Mouse (Mus musculus) myocyte (in vitro differentiated cells): ENCODE results near the gene Zscan26. TPM values are rescaled to one million over a fixed set of nuclear protein-coding genes. Genes with fewer than 3 reads are reported as not detected.
A peak's percentile ranks its signal among the peaks of the same experiment; 100 is the strongest.
"Not testable (repeated sequence)": the region's sequence is repeated elsewhere in the genome, so short reads cannot be mapped to it uniquely, and the experiment has no call there.

ENCODE experiments used
- H3K27me3 ChIP-seq: one replicate; pipeline ENCODE4 v1.6.1; 2011; ENCODE audit not compliant: control insufficient read depth, insufficient read depth, insufficient read length
- H3K36me3 ChIP-seq: one replicate; pipeline ENCODE4 v1.6.1; 2011; ENCODE audit not compliant: control insufficient read depth, insufficient read depth
- H3K4me2 ChIP-seq: one replicate; pipeline ENCODE4 v1.6.1; 2011; ENCODE audit warnings: low read depth, control low read depth
- H3K4me3 ChIP-seq: one replicate; pipeline ENCODE4 v1.5.1; 2011; ENCODE audit warnings: mild to moderate bottlenecking, control low read depth, moderate library complexity
- H3K79me2 ChIP-seq: one replicate; pipeline ENCODE4 v1.6.1; 2011; ENCODE audit not compliant: control insufficient read depth, insufficient read depth
- H3ac ChIP-seq: one replicate; pipeline ENCODE4 v1.6.1; 2011; ENCODE audit not compliant: control insufficient read depth, insufficient read length
- CEBPB ChIP-seq: IDR thresholded peaks from 2 replicates; pipeline ENCODE4 v1.6.1; 2011; ENCODE audit warnings: mild to moderate bottlenecking, moderate library complexity; ENCODE audit not compliant: poor library complexity, insufficient read depth, severe bottlenecking
- E2F4 ChIP-seq: IDR thresholded peaks from one replicate; pipeline ENCODE4 v1.6.1; 2011; ENCODE audit warnings: mild to moderate bottlenecking, control low read depth, moderate library complexity; ENCODE audit not compliant: insufficient read depth
- MAX ChIP-seq: IDR thresholded peaks from one replicate; pipeline ENCODE4 v1.6.1; 2011; ENCODE audit warnings: low read depth, mild to moderate bottlenecking, control low read depth
- MYOD1 ChIP-seq, 3 experiments: IDR thresholded peaks; one replicate each; pipeline ENCODE4 v1.6.1; 2011; ENCODE audit warnings: control low read depth in 2 of 3, low read depth in 2 of 3, mild to moderate bottlenecking in 2 of 3, moderate library complexity in 1 of 3; ENCODE audit not compliant: insufficient read length in 2 of 3, control insufficient read depth in 1 of 3
- MYOG ChIP-seq, 3 experiments: IDR thresholded peaks; one replicate each; pipeline ENCODE4 v1.6.1; 2011; ENCODE audit warnings: control low read depth in 2 of 3, low read depth in 2 of 3, mild to moderate bottlenecking in 2 of 3; ENCODE audit not compliant: insufficient read length in 2 of 3, control insufficient read depth in 1 of 3, insufficient read depth in 1 of 3
- POLR2A ChIP-seq: IDR thresholded peaks from one replicate; pipeline ENCODE4 v1.6.1; 2011; ENCODE audit warnings: low read depth, mild to moderate bottlenecking, control low read depth, moderate library complexity; ENCODE audit not compliant: insufficient read length
- POLR2AphosphoS2 ChIP-seq: IDR thresholded peaks from one replicate; pipeline ENCODE4 v1.6.1; 2011; ENCODE audit warnings: low read depth, control low read depth; ENCODE audit not compliant: insufficient read length
- REST ChIP-seq: IDR thresholded peaks from one replicate; pipeline ENCODE4 v1.6.1; 2011; ENCODE audit warnings: mild to moderate bottlenecking, control low read depth, moderate library complexity; ENCODE audit not compliant: insufficient read depth, insufficient read length
- SRF ChIP-seq: IDR thresholded peaks from one replicate; pipeline ENCODE4 v1.6.1; 2011; ENCODE audit warnings: low read depth; ENCODE audit not compliant: control insufficient read depth, insufficient read length
- TCF12 ChIP-seq: IDR thresholded peaks from one replicate; pipeline ENCODE4 v1.6.1; 2011; ENCODE audit warnings: mild to moderate bottlenecking, control low read depth; ENCODE audit not compliant: poor library complexity, insufficient read depth, severe bottlenecking
- TCF3 ChIP-seq: IDR thresholded peaks from one replicate; pipeline ENCODE4 v1.6.1; 2011; ENCODE audit warnings: low read depth, control low read depth; ENCODE audit not compliant: insufficient read length
- USF1 ChIP-seq: IDR thresholded peaks from one replicate; pipeline ENCODE4 v1.6.1; 2011; ENCODE audit warnings: low read depth, mild to moderate bottlenecking, control low read depth, moderate library complexity
- polyA plus RNA-seq: library from polyadenylated mRNA; unstranded; fragments of >200 nt; fragmentation: generic; extraction: Trizol; gene quantifications from one replicate; pipeline ENCODE4 v1.2.1, GENCODE M21; 2012; ENCODE audit warnings: missing spikeins

The Zscan26 gene
- polyA plus RNA-seq, 1 experiment, result 6.3 TPM

DNA sequence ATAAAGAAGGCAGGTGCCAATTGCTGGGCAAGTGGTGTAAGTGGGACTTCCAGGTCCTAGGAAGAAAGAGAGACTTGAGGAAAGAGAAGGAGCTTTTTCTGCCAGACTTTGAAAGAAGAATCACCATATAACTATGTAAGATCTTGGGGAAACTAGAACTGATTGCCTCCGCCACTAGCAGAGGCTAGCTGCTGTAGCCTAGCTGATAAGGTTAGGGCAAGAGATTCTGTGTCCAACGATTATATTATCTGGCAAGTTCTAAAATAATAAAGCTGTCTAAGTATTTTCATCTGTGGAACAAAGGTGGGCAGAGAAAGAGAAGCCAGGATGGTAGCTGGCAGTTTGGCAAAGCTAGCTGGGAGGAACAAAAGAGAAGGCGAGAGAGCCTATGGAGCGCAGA lies 18.9 kb upstream of the Zscan26 start:
- no peak for TF ChIP-seq MAX
- TF ChIP-seq MYOD1 (IDR thresholded peaks at IDR 0.05; ENCODE audit: control insufficient read depth in 1 of 3, insufficient read length in 2 of 3, low read depth in 2 of 3), result no peak
- TF ChIP-seq TCF12, result no peak
- no peak for TF ChIP-seq CEBPB
- TF ChIP-seq POLR2AphosphoS2, result no peak
- TF ChIP-seq SRF, result no peak
- TF ChIP-seq USF1, result no peak
- no peak for TF ChIP-seq POLR2A
- TF ChIP-seq MYOG (IDR thresholded peaks at IDR 0.05; ENCODE audit: control insufficient read depth in 1 of 3, insufficient read depth in 1 of 3, insufficient read length in 2 of 3, low read depth in 2 of 3), result no peak
- TF ChIP-seq TCF3, result no peak
- TF ChIP-seq E2F4, result no peak
- no peak for TF ChIP-seq REST
- no peak overlapping the region for H3ac ChIP-seq
- H3K27me3 ChIP-seq, result peaks cover 8% of the 10 kb centered on the region
- H3K4me3 ChIP-seq, result no peak overlapping the region
- H3K4me2 ChIP-seq, result no peak overlapping the region
- no peaks in the 10 kb centered on the region for H3K36me3 ChIP-seq
- no peaks in the 10 kb centered on the region for H3K79me2 ChIP-seq

DNA sequence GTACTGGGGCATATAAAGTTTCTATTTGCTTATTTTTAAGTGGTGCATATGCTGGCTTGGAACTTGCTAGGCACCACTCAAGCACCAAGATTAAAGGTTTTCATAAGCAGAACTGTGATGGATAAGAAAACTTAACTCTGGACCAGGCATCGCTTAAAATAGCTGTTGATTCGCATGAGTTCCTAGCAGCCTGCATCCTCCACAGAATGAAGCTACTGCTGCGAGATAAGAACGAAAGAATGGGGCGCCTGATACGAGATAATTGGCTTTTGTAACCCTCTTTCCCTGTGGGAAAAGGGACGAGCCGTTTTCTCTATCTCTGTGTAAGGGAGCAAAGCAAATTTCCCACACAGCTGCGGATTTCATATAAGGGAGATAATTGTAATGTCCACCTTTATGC lies 15.6 kb upstream of the Zscan26 start:
- Histone ChIP-seq H3K4me3 (no peak overlapping the region), H3K4me2 (no peak overlapping the region), H3K27me3 (peaks cover 8% of the 10 kb centered on the region), H3K36me3 (no peaks in the 10 kb centered on the region), H3ac (no peak overlapping the region), H3K79me2 (no peaks in the 10 kb centered on the region)
- TF ChIP-seq TCF3 (no peak), POLR2A (no peak), USF1 (no peak), SRF (no peak), REST (no peak), TCF12 (no peak), E2F4 (no peak), CEBPB (no peak), MAX (no peak), MYOG (IDR thresholded peaks at IDR 0.05; ENCODE audit: control insufficient read depth in 1 of 3, insufficient read depth in 1 of 3, insufficient read length in 2 of 3, low read depth in 2 of 3) (no peak), POLR2AphosphoS2 (no peak), MYOD1 (IDR thresholded peaks at IDR 0.05; ENCODE audit: control insufficient read depth in 1 of 3, insufficient read length in 2 of 3, low read depth in 2 of 3) (no peak)

DNA sequence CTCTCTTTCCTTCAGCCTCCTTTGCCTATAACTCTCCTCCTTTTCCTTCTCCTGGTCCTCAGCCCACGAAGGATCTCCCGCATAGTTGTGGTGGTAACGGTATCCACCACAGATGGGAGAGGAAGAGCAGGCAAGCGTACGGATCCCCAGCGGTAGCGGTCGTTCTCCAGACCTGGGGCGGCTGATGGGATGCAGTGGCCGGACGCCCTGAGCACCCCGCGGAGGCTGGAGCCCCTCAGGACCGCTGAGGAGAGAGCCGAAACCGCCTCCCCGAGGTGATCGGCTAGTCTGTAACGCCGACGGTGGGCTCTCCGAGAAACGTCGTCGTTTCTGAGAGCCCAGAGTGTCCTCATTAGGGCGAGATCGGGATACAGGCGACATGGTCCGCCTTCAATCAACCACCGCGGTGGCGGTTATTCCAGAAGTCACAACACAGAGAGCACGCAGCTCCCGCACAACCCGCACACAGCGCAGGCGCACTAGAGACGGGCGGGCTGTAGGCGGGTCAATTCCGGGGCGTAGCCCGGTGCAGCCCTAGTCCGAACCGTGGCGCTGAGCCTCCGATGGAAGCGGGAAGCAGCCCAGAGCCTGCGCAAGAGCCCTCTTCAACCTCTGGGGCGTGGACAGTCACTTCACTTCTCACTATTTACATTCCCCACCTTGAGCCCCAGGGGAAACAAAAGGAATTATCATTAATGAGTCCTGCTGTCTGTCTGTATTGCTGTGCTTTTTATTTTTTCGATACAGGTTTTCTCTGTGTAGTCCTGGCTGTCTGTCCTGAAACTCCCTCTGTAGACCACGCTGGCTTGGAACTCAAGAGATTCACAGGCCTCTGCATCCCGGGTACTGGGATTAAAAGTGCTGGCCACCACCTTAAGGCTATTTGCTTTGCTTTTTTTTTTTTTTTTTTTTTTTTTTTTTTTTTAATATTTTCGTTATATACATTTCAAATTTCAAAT lies 14.8 kb upstream of the Zscan26 start, which contains the start of gene Nkapl:
Gene Nkapl, minus strand, starts transcription at position 449 of the 959 bp plus-strand sequence.
- H3K36me3 ChIP-seq, result no peaks in the 10 kb centered on the region
- H3ac ChIP-seq, result no peak within 1 kb of the TSS
- H3K79me2 ChIP-seq, result no peaks in the 10 kb centered on the region
- no peak within 1 kb of the TSS for H3K4me3 ChIP-seq
- TF ChIP-seq MYOD1 (IDR thresholded peaks at IDR 0.05; ENCODE audit: control insufficient read depth in 1 of 3, insufficient read length in 2 of 3, low read depth in 2 of 3), result no peak
- no peak for TF ChIP-seq POLR2AphosphoS2
- TF ChIP-seq TCF12, result no peak
- no peak for TF ChIP-seq MAX
- no peak for TF ChIP-seq POLR2A
- TF ChIP-seq USF1, result no peak
- no peak for TF ChIP-seq SRF
- TF ChIP-seq MYOG (IDR thresholded peaks at IDR 0.05; ENCODE audit: control insufficient read depth in 1 of 3, insufficient read depth in 1 of 3, insufficient read length in 2 of 3, low read depth in 2 of 3), result no peak
- no peak for TF ChIP-seq CEBPB
- no peak for TF ChIP-seq E2F4
- TF ChIP-seq REST, result no peak
- no peak for TF ChIP-seq TCF3
- H3K4me2 ChIP-seq, result peak within 1 kb of the TSS; percentile 24
- H3K27me3 ChIP-seq, result peaks cover 8% of the 10 kb centered on the region

- no peak overlapping the region for H3K4me3 ChIP-seq
- H3ac ChIP-seq, result no peak overlapping the region
- no peaks in the 10 kb centered on the region for H3K36me3 ChIP-seq
- H3K4me2 ChIP-seq, result no peak overlapping the region
- no peak for TF ChIP-seq MYOG (IDR thresholded peaks at IDR 0.05; ENCODE audit: control insufficient read depth in 1 of 3, insufficient read depth in 1 of 3, insufficient read length in 2 of 3, low read depth in 2 of 3)
- no peak for TF ChIP-seq REST
- no peak for TF ChIP-seq TCF12
- TF ChIP-seq MAX, result no peak
- TF ChIP-seq TCF3, result no peak
- no peak for TF ChIP-seq MYOD1 (IDR thresholded peaks at IDR 0.05; ENCODE audit: control insufficient read depth in 1 of 3, insufficient read length in 2 of 3, low read depth in 2 of 3)
- no peak for TF ChIP-seq SRF
- no peak for TF ChIP-seq POLR2AphosphoS2
- no peak for TF ChIP-seq CEBPB
- no peak for TF ChIP-seq E2F4
- TF ChIP-seq USF1, result no peak
- TF ChIP-seq POLR2A, result no peak
- H3K79me2 ChIP-seq, result no peaks in the 10 kb centered on the region
- H3K27me3 ChIP-seq, result peaks cover 8% of the 10 kb centered on the region
Observed at GRCm38 (mm10) chr13:21467336-21467735, 13.8 kb upstream of the Zscan26 start.

DNA sequence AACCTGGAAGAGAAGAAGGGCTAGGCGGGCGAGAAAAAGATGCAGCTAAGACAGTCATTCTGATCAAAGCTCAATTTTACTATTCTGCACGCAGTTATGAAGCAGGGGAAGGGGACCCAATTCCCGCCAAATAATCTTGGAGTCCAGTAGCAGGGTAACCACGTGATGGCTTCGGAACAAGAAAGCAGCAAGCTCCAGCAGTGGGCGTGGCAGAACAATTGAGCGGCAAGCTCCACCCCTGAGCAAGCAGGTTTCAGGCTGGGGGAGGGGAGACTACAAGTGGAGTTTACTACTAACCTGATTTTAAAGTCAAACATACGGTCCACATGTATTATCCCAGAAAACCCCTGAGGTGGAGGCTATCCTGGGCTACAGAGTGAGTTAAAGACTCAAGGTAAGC lies 9.0 kb upstream of the Zscan26 start:
- H3K4me3 ChIP-seq, H3K79me2 ChIP-seq, H3K36me3 ChIP-seq, H3K4me2 ChIP-seq, H3ac ChIP-seq, H3K27me3 ChIP-seq: not testable (repeated sequence)
